Mouse (Mus musculus): ENCODE results near the gene Magi1.

DNA sequence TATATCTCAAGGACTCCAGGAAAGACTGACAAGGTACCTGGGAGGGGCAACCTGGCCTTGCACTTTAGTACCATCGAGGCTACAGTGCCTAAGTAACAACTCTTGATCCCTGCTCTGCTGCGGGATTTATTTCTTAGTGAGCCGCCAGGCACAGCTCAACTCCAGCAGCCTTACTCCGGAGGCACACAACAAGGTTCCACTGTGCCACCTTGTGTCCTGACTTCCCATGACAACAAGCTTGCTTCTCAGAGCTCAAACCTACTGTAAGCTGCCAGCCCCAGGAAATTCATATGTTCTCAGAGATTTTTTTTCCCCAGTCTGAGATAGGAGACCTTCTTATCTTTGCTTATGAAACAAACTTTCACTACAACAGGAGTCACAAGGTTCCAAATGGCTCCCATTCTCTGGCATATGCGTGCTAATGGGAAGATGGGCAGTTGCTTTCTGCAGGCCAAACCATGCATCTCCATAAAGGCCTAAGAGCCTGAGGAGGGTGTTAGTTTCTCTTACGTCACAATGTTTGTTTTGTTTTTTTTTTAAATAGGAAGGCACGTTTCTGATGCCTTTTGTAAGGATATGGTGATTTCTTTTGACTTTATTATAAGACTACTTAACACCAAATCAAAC lies 556.8 kb downstream of the Magi1 start:
- TF ChIP-seq CTCF (IDR thresholded peaks at IDR 0.05) (peak; percentile 58), POLR2A (IDR thresholded peaks at IDR 0.05; ENCODE audit: insufficient read depth, low read depth, low read length) (no peak)
